Mouse (Mus musculus): Measurements from ENCODE around the gene Atp6v1g1.
A peak's percentile ranks its signal among the peaks of the same experiment; 100 is the strongest.

Atp6v1g1 gene

GRCm38 (mm10) chr4:63579649-63580048 lies 35.1 kb downstream of the Atp6v1g1 start:
- no peak for DNase-seq (ENCODE audit: low read depth in 2 of 2, low spot score in 2 of 2)

GRCm38 (mm10) chr4:63580078-63580477 lies 35.5 kb downstream of the Atp6v1g1 start:
- no peak for DNase-seq (ENCODE audit: low read depth in 2 of 2, low spot score in 2 of 2)

GRCm38 (mm10) chr4:63582580-63582979 lies 38.0 kb downstream of the Atp6v1g1 start:
- DNase-seq (ENCODE audit: low read depth in 2 of 2, low spot score in 2 of 2), result no peak

- DNase-seq (ENCODE audit: low read depth in 2 of 2, low spot score in 2 of 2), result no peak
Measured at GRCm38 (mm10) chr4:63585216-63585615, 40.6 kb downstream of the Atp6v1g1 start.

GRCm38 (mm10) chr4:63586240-63586639 lies 41.7 kb downstream of the Atp6v1g1 start:
- no peak for DNase-seq (ENCODE audit: low read depth in 2 of 2, low spot score in 2 of 2)

- DNase-seq (ENCODE audit: low read depth in 2 of 2, low spot score in 2 of 2), result no peak
Measured at GRCm38 (mm10) chr4:63589987-63590386, 45.4 kb downstream of the Atp6v1g1 start.

- no peak for DNase-seq (ENCODE audit: low read depth in 2 of 2, low spot score in 2 of 2)
Measured at GRCm38 (mm10) chr4:63590538-63590937, 46.0 kb downstream of the Atp6v1g1 start.

GRCm38 (mm10) chr4:63594459-63595110 lies 50.0 kb downstream of the Atp6v1g1 start:
- no peak for DNase-seq (ENCODE audit: low read depth in 2 of 2, low spot score in 2 of 2)

- DNase-seq (ENCODE audit: low read depth in 2 of 2, low spot score in 2 of 2), result peak in 1 of 2 experiments; percentile 13
Measured at GRCm38 (mm10) chr4:63595259-63595658, 50.7 kb downstream of the Atp6v1g1 start.

GRCm38 (mm10) chr4:63596010-63596409 lies 51.4 kb downstream of the Atp6v1g1 start:
- DNase-seq (ENCODE audit: low read depth in 2 of 2, low spot score in 2 of 2), result no peak
